Mouse (Mus musculus): ENCODE measurements around the gene Cdk2.

DNA sequence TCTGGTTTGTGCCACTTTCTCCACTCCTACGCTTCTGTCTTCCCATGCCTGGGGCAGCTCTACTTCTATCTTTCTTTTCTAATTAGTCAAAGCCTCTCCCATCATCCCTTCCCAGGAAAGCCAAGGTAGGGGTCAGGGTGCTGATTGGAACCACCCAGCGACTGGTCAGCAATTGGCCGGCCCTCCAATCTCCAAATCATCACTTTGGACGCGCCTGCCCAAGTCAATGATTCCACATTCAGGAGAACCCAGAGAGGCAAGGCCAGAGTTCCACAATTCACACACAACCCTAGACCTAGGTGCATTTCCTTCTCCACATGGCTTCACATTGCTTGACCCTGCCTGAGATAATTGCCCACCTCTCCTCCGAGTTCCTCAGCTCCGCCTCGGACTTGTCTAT, 39.4 kb upstream of the Cdk2 start:
- TF ChIP-seq EP300 (IDR thresholded peaks at IDR 0.05; ENCODE audit: low read depth in 1 of 2, low read length in 2 of 2) (no peak), RAD21 (IDR thresholded peaks at IDR 0.05; ENCODE audit: low read depth, low read length) (no peak), ZNF384 (IDR thresholded peaks at IDR 0.05; ENCODE audit: low read depth, low read length) (no peak), POLR2AphosphoS5 (IDR thresholded peaks at IDR 0.05; ENCODE audit: borderline replicate concordance, low read depth, low read length) (no peak), MAFK (IDR thresholded peaks at IDR 0.05; ENCODE audit: borderline replicate concordance, low read depth, low read length) (no peak), CTCF (IDR thresholded peaks at IDR 0.05 in 2 of 3, conservative IDR thresholded peaks at IDR 0.05 in 1 of 3; ENCODE audit: control insufficient read depth in 1 of 3, insufficient read depth in 1 of 3, low read depth in 2 of 3, low read length in 3 of 3, poor library complexity in 1 of 3, severe bottlenecking in 1 of 3) (no peak), MYB (IDR thresholded peaks at IDR 0.05; ENCODE audit: low read depth, low read length) (no peak), UBTF (IDR thresholded peaks at IDR 0.05; ENCODE audit: borderline replicate concordance, insufficient read depth, low read depth, low read length) (no peak), GATA1 (IDR thresholded peaks at IDR 0.05; ENCODE audit: low read depth, low read length) (no peak), ZC3H11A (IDR thresholded peaks at IDR 0.05; ENCODE audit: low read depth, low read length) (no peak), MEF2A (IDR thresholded peaks at IDR 0.05; ENCODE audit: extremely low read depth, insufficient replicate concordance, low read depth, low read length, poor library complexity, severe bottlenecking) (no peak)
